Mouse (Mus musculus) gonadal fat pad, adult 2 months (tissue): Measurements from ENCODE around the gene 1110008L16Rik. TPM values are rescaled to one million over a fixed set of nuclear protein-coding genes. Genes with fewer than 3 reads are reported as not detected.
A peak's percentile ranks its signal among the peaks of the same experiment; 100 is the strongest.
"Not testable (repeated sequence)": the region's sequence is repeated elsewhere in the genome, so short reads cannot be mapped to it uniquely, and the experiment has no call there.

Experiments used
- DNase-seq: peaks from one replicate; pipeline ENCODE4 v3.0.0-alpha.2; 2012; ENCODE audit warnings: low read depth
- polyA plus RNA-seq: library from polyadenylated mRNA; depleted of rRNA; stranded (reverse); fragments of >200 nt; gene quantifications from 2 replicates; pipeline ENCODE4 v1.2.3, GENCODE M21; 2012; rRNA removed

Gene 1110008L16Rik
- 7.8 and 10.0 TPM in 2 replicates for polyA plus RNA-seq

- no peak for DNase-seq
Observed at GRCm38 (mm10) chr12:55299336-55299735, at the start of gene 1110008L16Rik. Gene 1110008L16Rik, plus strand, starts transcription at chr12:55299577.

- not testable (repeated sequence) for DNase-seq
Observed at GRCm38 (mm10) chr12:55261950-55262349, 37.4 kb upstream of the 1110008L16Rik start.

- DNase-seq: not testable (repeated sequence)
Observed at GRCm38 (mm10) chr12:55263385-55263784, 36.0 kb upstream of the 1110008L16Rik start.

DNA sequence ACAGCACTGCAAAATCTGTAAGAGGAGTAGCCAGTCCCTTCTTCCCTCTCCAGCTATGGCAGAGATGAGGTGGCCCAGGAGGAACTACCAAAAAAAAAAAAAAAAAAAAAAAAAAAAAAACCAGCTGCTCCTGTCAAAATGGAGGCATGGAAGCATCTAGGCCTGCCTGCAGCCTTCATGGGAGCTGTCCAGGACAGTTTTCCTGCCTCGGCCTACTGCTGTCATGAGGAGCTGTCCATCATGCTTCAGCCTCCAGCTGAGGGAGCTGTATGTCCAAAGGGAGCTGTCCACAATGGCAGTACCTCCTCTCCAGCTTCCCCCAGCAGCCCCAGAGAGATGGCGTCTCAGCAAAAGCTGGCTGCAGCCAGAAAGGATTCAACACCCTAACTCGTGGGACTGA is 27.1 kb upstream of the 1110008L16Rik start:
- DNase-seq: no peak

DNA sequence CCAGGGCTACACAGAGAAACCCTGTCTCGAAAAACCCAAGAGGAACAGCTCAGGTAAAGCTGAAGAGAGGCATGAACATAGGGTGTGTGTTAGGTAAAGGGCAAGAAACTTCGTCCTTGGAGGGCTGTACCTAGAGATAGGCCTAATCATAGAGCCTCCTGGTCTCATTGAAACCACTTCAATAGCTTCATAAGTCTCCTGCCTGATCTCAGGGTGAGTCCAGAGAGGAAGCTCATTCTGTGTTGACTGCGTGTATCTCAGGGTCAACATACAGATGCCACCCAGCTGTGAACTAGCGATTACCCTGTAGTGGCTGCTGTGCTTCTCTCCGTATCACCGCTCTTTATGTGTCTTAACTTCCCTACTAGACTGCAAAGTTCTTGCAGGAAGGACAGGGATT is 21.8 kb upstream of the 1110008L16Rik start:
- not testable (repeated sequence) for DNase-seq

GRCm38 (mm10) chr12:55298112-55298511 is 1.3 kb upstream of the 1110008L16Rik start:
- no peak for DNase-seq

GRCm38 (mm10) chr12:55300820-55301351 is 1.5 kb downstream of the 1110008L16Rik start:
- no peak for DNase-seq

DNA sequence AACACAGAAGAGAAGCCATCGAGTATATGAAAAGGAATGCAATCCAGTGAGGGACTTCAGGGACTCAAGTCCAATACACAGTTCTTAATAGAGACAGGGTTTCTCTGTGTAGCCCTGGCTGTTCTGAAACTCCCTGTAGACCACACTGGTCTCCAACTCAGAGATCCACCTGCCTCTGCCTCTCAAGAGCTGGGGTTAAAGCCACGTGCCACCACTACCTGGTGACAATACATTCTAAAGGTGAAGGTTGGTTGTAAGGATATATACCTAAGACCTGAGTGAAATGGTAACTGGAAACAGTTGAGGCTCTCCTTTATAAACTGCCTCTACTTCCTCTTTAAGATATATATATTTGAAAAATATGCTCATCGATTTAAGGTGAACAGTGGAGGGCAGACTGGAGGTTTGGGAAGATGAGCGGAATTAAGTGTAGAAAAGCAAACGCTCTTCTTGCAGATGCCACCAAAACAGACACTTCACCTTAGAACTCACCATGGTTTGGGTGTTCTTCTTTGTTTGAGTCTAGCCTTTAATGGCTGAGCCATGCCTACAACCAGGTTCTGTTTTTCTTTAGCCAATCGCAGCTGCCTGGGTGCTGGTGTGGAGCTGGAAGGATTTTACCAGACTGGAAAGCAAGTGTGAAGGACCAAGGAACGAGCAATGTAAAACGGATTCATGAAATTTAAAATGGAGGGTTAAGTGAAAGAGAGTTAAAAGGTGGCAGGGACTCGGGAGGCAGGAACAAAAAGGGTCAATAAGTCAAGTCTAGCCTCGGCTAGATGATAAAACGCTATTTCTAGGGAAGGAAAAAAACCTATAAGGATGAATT is 2.3 kb downstream of the 1110008L16Rik start:
- DNase-seq: no peak

DNA sequence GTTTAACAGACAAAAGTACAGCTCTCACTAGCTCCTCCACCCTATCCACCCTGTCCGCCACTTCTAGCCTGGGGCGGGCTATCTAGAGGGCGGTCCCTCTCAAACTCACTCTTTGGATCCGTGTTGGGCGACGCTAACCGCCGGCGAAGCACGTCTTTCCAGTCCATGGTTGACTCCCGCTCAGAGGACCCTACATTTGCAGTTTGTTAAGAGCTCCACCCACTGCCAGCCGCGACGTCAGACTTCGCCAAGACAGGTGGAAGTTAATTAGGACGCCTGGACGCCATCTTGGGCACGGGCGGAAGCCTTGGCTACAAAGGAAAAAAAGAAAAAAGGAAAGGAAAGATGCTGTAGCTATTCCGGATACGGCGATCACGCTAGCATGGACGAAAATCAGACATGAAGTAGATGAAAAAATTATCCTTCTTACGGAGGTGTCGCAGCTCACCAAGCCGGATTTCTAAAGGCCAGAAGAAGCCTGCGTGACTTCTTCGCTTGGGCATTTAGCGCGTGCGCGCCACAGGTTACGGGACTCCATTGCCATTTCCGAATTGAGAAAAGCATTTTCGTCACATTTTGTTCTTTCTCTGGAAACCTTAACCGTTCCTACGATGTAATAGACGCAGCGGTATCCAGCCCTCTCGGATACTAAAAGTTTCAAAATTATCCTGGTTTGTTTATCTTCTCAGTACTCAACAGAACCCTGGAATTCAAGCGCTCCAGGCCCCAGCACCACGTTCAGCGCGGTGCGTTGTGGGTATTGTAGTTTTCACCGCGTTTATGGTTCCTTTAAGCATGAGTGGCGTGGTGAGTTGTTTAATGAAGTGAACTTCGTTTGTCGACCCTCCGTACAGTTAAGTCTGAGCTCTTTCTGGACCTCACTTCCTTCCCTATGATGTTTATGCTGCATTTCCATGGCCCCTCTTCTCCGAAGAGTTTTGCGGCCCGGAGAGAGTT is 3.4 kb downstream of the 1110008L16Rik start, which contains the start of gene Ppp2r3c:
Gene Ppp2r3c (minus strand): TSS at position 514 of the 957 bp plus-strand sequence.
- peak; percentile 75 for DNase-seq

DNA sequence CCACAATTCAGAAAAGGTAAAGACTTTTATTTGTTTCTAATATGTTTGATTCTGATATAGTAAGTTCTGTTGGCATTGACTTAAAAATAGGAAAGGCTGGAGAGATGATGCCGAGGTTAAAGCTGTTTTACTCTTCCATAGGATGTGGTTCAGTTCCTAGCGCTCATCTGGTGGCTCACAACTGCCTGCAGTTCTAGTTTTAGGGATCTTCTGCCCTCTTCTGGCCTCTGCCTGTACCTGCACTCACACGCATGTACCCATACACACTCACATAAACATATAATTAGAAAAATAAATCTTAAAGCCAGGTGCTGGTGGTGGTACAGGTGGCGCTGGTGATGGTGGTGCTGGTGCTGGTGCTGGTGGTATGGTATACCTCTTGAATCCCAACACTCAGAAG is 7.0 kb downstream of the 1110008L16Rik start:
- DNase-seq: no peak

- DNase-seq: no peak
Observed at GRCm38 (mm10) chr12:55307566-55307965, 8.2 kb downstream of the 1110008L16Rik start.

- DNase-seq: no peak
Observed at GRCm38 (mm10) chr12:55308731-55309130, 9.4 kb downstream of the 1110008L16Rik start.

- DNase-seq: no peak
Observed at GRCm38 (mm10) chr12:55309501-55309900, 10.1 kb downstream of the 1110008L16Rik start.

GRCm38 (mm10) chr12:55311841-55312240 is 12.5 kb downstream of the 1110008L16Rik start:
- DNase-seq: no peak

DNA sequence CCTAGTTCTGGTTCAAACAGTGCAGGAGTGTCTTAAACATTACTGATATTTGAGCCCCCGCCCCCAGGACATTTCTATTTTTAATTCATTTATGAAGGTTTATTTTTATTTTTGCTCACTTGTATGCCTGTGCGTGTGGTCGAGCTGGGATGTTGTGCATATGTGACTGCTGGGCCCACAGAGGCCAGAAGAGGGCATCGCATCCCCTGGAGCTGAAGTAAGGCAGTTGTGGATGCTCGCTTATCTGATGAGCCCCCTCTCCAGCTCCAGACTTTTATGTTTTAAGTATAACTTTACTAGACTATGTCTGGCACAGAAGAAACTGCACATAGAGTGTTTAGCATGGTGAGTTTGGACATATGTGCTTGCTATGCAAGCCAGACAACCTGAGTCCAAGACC is 14.5 kb downstream of the 1110008L16Rik start:
- DNase-seq: no peak

DNA sequence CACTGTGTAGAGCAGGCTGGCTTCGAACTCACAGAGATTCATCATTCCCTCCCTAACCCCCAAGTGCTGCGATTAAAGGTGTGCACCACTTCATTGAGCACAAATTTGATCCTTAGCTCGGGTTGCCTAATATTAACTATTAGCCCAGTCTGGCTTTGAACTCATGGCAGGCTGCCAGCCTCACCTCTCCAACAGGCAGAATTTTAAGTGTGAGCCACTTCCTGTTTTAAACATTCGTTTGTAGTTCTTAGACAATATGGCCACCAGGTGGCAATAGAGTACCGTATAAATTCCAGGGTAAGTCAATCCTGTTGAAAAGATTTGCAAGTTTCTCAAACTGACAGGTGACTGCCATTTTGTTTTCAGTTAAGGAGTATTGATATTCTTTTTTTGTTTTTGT is 15.8 kb downstream of the 1110008L16Rik start:
- DNase-seq: peak; percentile 38

DNA sequence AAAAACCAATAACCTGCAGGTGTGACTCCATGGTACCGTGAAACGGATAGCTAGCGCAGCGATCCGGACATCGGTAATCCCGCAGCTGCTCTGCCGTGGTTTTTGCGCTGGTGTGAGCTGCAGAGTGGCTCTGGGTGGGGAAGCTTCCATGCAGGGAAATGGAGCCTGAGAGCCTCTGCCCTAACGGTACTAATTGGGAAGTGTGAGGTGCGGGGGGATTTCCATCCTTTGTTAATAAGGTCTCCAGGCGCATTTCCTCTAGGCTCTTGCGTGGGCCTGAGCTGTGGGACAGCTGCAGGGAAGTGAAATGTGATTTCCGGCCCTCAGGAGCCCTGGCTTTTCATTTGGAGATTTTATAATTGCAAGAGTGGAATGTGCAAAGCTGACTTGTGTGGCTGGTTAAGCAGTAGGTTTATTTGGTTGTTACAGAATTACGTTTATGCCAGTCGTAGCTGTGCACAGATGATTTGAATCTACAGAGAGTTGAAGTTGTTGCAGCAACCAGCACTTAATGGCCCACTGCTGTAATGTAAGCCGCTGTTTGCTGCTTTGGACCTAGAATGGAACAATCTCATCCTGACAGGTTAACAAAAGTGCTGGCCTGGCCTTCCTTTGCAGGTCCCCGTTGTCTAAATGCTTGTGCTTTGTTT is 22.4 kb downstream of the 1110008L16Rik start:
- no peak for DNase-seq

DNA sequence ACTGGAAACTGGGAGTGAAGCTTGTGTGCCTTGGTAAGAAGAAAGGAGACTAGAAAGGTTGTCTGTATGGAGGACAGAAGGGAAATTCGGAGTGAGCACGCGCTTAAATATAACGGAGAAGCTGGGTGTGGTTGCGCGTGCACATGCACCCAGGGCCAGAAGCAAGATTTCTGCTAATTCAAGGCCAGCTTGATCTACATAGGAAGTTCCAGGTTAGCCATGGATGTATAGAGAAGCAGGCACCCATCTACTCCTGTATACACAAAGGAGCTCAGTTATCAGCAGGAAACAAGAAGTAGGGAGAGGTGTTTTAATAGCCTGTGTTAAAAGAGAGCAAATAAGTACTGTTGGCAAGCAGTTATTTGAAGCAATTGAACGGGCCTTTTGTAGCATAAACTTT is 26.3 kb downstream of the 1110008L16Rik start:
- no peak for DNase-seq

GRCm38 (mm10) chr12:55328784-55329183 is 29.4 kb downstream of the 1110008L16Rik start:
- no peak for DNase-seq

DNA sequence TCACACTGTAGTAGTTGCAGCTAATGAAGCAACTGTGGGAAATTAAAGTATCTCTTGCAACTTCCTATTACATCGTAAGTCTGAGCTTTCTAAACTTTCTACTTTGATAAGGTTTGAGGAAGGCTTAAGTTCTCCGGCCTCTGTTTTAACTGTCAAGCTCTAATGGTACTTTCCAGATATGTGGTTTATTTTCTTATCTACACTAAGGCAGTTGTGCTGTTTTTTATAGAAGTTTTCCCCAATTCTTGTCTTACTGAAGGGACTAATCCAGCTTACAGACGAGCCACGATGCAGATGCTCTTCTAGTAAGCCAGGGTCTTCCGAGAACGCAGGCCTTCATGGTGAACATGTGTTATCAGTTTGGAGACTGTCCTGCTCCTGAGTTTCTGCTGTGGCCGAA is 30.0 kb downstream of the 1110008L16Rik start:
- DNase-seq: no peak

GRCm38 (mm10) chr12:55333662-55334061 is 34.3 kb downstream of the 1110008L16Rik start:
- DNase-seq: no peak
